Mouse (Mus musculus): Measurements from ENCODE around the gene Milr1. TPM values are rescaled to one million over a fixed set of nuclear protein-coding genes. Genes with fewer than 3 reads are reported as not detected.

Gene Milr1
- total and polyA plus RNA-seq, 2 experiments from 2014 or later = 0.37 TPM; not detected in 1

DNA sequence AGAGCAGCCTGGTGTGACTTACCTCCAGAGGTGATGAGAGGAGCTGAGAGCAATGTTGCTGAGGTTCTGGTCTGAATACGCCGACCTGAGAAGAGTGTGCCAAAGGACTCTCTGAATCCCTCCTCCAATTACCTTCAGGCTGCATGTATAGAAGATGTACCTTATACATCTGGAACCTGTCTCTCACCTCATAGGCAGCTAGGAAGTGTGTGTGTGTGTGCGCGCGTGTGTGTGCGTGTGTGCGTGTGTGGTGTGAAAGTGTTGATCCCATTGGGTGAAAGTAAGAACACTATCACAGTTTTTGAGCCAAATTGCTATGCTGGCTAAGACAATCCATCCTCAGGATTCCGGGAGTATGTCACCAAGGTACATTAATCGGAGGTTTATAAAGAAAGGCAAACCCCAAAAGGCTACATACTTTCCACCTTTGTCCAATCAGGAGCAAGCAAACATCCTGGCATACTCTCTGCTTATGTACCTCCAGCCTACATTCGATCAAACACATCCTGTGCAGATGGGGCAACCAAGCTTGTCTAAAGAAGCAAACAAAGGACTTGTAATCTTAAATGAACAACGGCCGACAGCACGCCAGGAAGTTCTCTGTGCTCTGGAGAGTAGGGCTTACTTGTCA is 790 bp upstream of the Milr1 start, which contains the start of gene Pecam1:
Gene Pecam1 (minus strand): TSS at position 508 of the 631 bp plus-strand sequence.
- H3K9me3 ChIP-seq (ENCODE audit: low read length) = no peaks in the 10 kb centered on the region
- ATAC-seq (ENCODE audit: low FRiP score) = no peak
- no peak for DNase-seq (ENCODE audit: low spot score)
- H3K4me2 ChIP-seq (ENCODE audit: low read depth, low read length, poor library complexity, severe bottlenecking) = no peak within 1 kb of the TSS
- H3K27ac ChIP-seq (ENCODE audit: low read depth, low read length) = no peak within 1 kb of the TSS
- H3K36me3 ChIP-seq (ENCODE audit: insufficient read depth, low read length) = no peaks in the 10 kb centered on the region
- no peaks in the 10 kb centered on the region for H3K27me3 ChIP-seq (ENCODE audit: insufficient read depth, low read length)
- 83% methylated on average over 13 of the region's 13 CpGs for WGBS
- no peak for TF ChIP-seq CTCF (IDR thresholded peaks at IDR 0.05)
- no peaks in the 10 kb centered on the region for H3K4me1 ChIP-seq (ENCODE audit: insufficient read depth, low read length)
- no peak within 1 kb of the TSS for H3K4me3 ChIP-seq (ENCODE audit: low read depth, low read length)
- H3K9ac ChIP-seq (replicated peaks; ENCODE audit: low read length, poor library complexity, severe bottlenecking) = no peak within 1 kb of the TSS

DNA sequence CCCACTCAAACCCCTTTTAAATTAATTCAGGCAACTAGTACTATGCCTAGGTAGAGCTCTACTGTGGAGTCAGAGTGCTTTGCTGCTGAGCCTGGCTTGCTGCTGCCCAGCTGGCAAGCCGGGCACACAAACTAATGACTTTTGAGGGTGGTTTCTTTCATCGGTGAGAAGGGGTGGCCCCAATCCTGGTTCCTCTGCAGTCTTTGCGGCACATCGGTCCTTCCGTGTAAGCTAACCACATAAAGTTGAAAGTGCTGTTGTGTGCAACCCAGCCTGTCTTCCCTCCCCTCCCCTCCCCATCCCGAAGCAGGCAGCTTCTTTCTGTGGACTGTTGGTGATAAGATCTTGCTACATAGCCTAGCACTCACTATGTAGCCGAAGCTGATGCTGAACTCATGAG is 1.1 kb downstream of the Milr1 start:
- WGBS = 86% methylated on average over 7 of the region's 7 CpGs

DNA sequence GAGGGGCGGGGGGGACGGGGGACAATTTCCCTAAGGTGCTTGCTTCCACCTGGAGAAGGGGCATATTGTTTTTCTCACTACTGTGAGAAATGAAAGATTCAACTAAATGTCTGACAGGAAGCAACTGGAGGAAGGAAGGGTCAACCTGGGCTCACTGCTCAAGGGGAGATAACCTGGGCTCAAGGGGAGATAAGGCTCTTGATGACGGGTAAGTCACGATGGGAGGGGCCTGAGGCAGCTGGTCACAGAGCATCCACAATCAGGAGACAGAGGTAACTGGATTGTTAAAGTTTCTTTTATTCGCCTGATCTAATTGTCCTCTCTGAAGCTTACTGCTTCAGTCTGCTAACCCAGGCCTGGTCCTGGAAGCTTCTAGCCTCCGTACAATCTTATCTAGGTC is 2.3 kb downstream of the Milr1 start:
- no peak for ATAC-seq (ENCODE audit: low FRiP score)
- no peak overlapping the region for H3K27ac ChIP-seq (ENCODE audit: low read depth, low read length)
- H3K36me3 ChIP-seq (ENCODE audit: insufficient read depth, low read length) = no peaks in the 10 kb centered on the region
- H3K27me3 ChIP-seq (ENCODE audit: insufficient read depth, low read length) = no peaks in the 10 kb centered on the region
- no peaks in the 10 kb centered on the region for H3K4me1 ChIP-seq (ENCODE audit: insufficient read depth, low read length)
- 87% methylated on average over 6 of the region's 6 CpGs for WGBS
- H3K4me2 ChIP-seq (ENCODE audit: low read depth, low read length, poor library complexity, severe bottlenecking) = no peak overlapping the region
- no peak for DNase-seq (ENCODE audit: low spot score)
- no peak overlapping the region for H3K4me3 ChIP-seq (ENCODE audit: low read depth, low read length)
- no peaks in the 10 kb centered on the region for H3K9me3 ChIP-seq (ENCODE audit: low read length)
- no peak overlapping the region for H3K9ac ChIP-seq (replicated peaks; ENCODE audit: low read length, poor library complexity, severe bottlenecking)
- no peak for TF ChIP-seq CTCF (IDR thresholded peaks at IDR 0.05)

More for the DNA sequence above, 1.1 kb downstream of the Milr1 start:
- Histone ChIP-seq H3K27me3 (ENCODE audit: insufficient read depth, low read length) (no peaks in the 10 kb centered on the region), H3K27ac (ENCODE audit: low read depth, low read length) (no peak overlapping the region), H3K4me3 (ENCODE audit: low read depth, low read length) (no peak overlapping the region), H3K36me3 (ENCODE audit: insufficient read depth, low read length) (no peaks in the 10 kb centered on the region), H3K4me1 (ENCODE audit: insufficient read depth, low read length) (no peaks in the 10 kb centered on the region), H3K9ac (replicated peaks; ENCODE audit: low read length, poor library complexity, severe bottlenecking) (no peak overlapping the region), H3K9me3 (ENCODE audit: low read length) (no peaks in the 10 kb centered on the region), H3K4me2 (ENCODE audit: low read depth, low read length, poor library complexity, severe bottlenecking) (no peak overlapping the region)
- no peak for TF ChIP-seq CTCF (IDR thresholded peaks at IDR 0.05)
- ATAC-seq (ENCODE audit: low FRiP score) = no peak
- DNase-seq (ENCODE audit: low spot score) = no peak

DNA sequence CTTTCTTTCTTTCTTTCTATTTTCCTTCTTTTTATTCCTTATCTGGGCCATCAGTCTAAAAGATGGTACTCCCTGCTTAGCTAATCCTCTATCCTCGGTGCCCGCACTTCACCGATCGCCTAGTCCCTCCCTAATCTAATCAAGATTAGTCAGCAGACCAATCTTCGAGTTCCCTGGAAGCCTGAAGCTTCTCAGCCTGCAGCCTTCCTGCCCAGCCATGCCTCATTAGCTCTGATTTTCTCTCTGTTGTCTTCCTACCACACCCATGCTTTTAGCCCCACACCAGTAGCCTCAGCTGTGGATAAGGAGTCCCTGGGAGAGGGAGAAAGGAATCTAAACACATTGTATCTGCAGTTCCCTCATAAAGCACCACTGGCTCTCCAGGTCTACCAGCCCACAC is 4.6 kb downstream of the Milr1 start:
- Histone ChIP-seq H3K9me3 (ENCODE audit: low read length) (no peaks in the 10 kb centered on the region), H3K36me3 (ENCODE audit: insufficient read depth, low read length) (no peaks in the 10 kb centered on the region), H3K4me1 (ENCODE audit: insufficient read depth, low read length) (no peaks in the 10 kb centered on the region), H3K4me2 (ENCODE audit: low read depth, low read length, poor library complexity, severe bottlenecking) (no peak overlapping the region), H3K27me3 (ENCODE audit: insufficient read depth, low read length) (no peaks in the 10 kb centered on the region), H3K4me3 (ENCODE audit: low read depth, low read length) (no peak overlapping the region), H3K9ac (replicated peaks; ENCODE audit: low read length, poor library complexity, severe bottlenecking) (no peak overlapping the region), H3K27ac (ENCODE audit: low read depth, low read length) (no peak overlapping the region)
- 19% methylated on average over 5 of the region's 5 CpGs for WGBS
- TF ChIP-seq CTCF (IDR thresholded peaks at IDR 0.05) = no peak
- ATAC-seq (ENCODE audit: low FRiP score) = no peak
- DNase-seq (ENCODE audit: low spot score) = no peak

DNA sequence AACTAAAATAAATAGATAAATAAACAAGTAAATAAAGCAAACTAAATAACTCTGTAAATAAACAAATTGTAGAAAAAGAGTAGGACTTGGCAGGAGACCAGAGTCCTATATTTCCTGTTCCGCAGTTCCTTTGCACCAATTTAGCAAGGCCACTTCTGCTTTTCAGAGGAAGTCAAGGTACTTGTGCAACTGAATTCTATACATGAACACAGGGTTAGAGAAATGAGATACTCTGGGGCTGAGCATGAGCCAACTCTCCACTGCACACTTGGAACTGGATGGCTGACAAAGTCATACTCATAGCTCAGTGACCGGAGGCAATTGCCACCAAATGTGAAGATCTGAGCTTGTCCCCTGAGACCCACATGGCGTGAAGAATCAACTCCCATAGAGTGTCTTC is 8.0 kb downstream of the Milr1 start:
- Histone ChIP-seq H3K9me3 (ENCODE audit: low read length) (no peaks in the 10 kb centered on the region), H3K27me3 (ENCODE audit: insufficient read depth, low read length) (no peaks in the 10 kb centered on the region), H3K36me3 (ENCODE audit: insufficient read depth, low read length) (no peaks in the 10 kb centered on the region), H3K4me3 (ENCODE audit: low read depth, low read length) (no peak overlapping the region), H3K4me1 (ENCODE audit: insufficient read depth, low read length) (no peaks in the 10 kb centered on the region), H3K4me2 (ENCODE audit: low read depth, low read length, poor library complexity, severe bottlenecking) (no peak overlapping the region), H3K27ac (ENCODE audit: low read depth, low read length) (no peak overlapping the region), H3K9ac (replicated peaks; ENCODE audit: low read length, poor library complexity, severe bottlenecking) (no peak overlapping the region)
- ATAC-seq (ENCODE audit: low FRiP score) (no peak), DNase-seq (ENCODE audit: low spot score) (no peak)
- 93% methylated on average over 3 of the region's 3 CpGs for WGBS
- no peak for TF ChIP-seq CTCF (IDR thresholded peaks at IDR 0.05)

DNA sequence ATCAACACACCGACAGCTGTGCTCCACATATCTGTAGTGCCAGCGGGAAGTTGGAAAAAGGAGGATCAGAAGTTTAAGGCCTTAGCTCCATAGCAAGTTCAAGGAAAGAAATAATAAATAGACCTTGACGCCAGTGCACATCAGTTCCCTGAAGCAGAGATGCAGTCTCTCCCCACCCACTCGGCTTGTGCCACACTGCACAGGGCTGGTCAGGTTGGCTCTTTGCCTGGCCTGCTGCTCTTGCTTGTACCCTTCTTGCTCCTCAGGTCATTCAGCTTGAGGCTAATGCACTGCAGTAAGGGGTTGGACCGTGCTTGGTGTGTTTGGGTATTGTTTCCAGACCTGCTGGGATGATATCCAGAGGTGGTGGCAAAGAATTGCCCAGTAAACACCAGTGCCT is 9.5 kb downstream of the Milr1 start:
- no peaks in the 10 kb centered on the region for H3K27me3 ChIP-seq (ENCODE audit: insufficient read depth, low read length)
- H3K4me2 ChIP-seq (ENCODE audit: low read depth, low read length, poor library complexity, severe bottlenecking) = no peak overlapping the region
- no peak overlapping the region for H3K4me3 ChIP-seq (ENCODE audit: low read depth, low read length)
- 91% methylated on average over 5 of the region's 5 CpGs for WGBS
- H3K36me3 ChIP-seq (ENCODE audit: insufficient read depth, low read length) = peaks cover 2% of the 10 kb centered on the region; the same call in 1 of the 2 replicates
- DNase-seq (ENCODE audit: low spot score) = no peak
- ATAC-seq (ENCODE audit: low FRiP score) = no peak
- TF ChIP-seq CTCF (IDR thresholded peaks at IDR 0.05) = no peak
- H3K27ac ChIP-seq (ENCODE audit: low read depth, low read length) = no peak overlapping the region
- no peaks in the 10 kb centered on the region for H3K4me1 ChIP-seq (ENCODE audit: insufficient read depth, low read length)
- H3K9ac ChIP-seq (replicated peaks; ENCODE audit: low read length, poor library complexity, severe bottlenecking) = no peak overlapping the region
- no peaks in the 10 kb centered on the region for H3K9me3 ChIP-seq (ENCODE audit: low read length)

All from midbrain, postnatal 0 days (tissue).